Mouse (Mus musculus) granulocyte monocyte progenitor cell, adult 5-6 weeks (primary cell): ENCODE results near the gene Ripk4. TPM values are rescaled to one million over a fixed set of nuclear protein-coding genes. Genes with fewer than 3 reads are reported as not detected.

Source experiments
- ATAC-seq: replicated peaks from 2 replicates; pipeline ENCODE4 v1.8.0; 2016; ENCODE audit warnings: mild to moderate bottlenecking, moderate TSS enrichment, inconsistent platforms; ENCODE audit not compliant: poor library complexity, severe bottlenecking
- total RNA-seq, 2 experiments: library from RNA; stranded (forward) in 1 of 2; stranded (reverse) in 1 of 2; fragments of 200-712, 200-1000 nt in 1 of 2; fragments of >200 nt in 1 of 2; fragmentation: Nextera tagmentation in 1 of 2; gene quantifications; 2 replicates each; pipeline ENCODE4 v1.2.3; 2014 to 2017

The Ripk4 gene
- total RNA-seq, 2 experiments from 2014 or later, result not detected

DNA sequence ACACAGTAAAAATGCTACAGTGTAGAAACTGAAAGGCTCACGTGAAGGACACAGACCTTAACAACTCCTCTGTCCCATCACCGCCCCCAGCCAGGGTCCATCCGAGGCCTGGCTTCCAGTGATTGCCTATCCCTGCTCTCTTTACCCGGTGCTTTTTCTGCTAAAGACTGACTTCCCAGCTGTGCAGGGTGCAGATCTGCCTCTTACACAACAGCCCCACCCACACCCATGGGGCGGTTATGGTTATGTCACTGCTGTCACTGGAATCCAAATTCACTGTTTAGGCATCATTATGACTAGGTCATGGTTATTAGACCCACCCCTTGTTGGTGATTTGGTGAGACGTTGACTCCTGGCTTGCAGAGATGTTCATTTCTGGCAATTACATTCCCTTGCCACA lies 25.6 kb downstream of the Ripk4 start:
- ATAC-seq, result peak; percentile 63

DNA sequence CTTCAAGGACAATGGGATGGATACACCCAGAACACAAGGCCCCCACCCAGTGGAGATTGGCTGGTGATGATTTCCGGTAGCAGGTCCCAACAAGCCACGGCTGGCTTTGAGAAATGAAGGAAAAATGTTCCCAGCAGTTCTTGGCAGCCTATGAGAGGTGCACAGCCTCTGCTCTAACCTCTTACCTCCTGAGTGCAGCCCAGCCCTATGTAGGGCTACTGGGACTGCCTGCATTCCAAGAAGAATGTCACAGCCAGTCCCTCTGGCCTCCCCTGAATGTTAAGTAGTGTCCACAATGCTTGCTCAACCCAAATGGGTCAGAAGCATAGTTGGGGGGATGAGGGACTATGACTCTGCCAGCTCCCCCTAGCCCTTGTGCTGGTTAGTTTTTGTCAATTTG lies 27.0 kb downstream of the Ripk4 start:
- no peak for ATAC-seq

DNA sequence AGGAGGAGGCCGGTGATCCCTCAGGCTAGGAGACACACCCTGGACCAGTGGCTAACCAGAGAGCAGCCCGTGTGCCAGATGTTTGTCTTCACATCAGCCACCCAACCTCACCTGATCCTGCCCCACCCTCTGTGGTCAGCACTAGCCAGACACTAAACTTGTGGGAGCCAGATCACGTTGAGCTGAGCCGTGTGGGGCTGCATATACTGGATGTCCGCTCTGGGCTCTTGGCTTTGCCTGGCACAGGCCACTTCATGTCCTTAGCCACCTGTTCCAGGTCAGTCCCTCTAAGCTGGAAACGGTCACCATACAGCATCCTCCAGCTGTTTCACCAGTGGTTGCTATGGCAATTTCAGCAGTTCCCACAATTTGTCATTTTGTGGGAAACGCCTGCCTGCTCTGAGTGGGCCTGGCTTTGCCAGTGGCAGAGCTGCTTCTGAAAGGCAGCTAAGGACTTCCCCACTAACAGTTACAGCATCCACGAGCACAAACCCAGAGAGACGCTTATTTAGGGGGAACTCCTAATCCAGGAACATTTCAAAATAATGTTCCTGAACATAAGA lies 28.7 kb downstream of the Ripk4 start:
- ATAC-seq, result no peak

DNA sequence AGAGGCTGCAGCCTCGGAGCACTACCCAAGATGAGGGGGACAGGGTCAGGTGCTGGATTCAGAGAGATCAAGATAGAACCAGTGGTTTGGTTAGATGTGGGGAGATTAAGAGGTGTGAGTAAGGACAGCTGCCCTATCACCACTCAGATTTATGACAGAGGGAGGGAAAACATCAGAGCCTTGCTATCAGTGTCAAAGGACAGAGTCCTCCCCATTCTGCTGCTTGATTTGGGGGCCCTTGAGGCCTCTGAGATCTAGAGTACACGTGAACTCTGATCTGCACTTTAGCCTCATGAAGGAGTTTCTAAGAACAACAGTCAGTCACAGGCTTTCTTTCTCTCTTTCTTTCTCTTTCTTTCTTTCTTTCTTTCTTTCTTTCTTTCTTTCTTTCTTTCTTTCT lies 30.0 kb downstream of the Ripk4 start:
- ATAC-seq, result no peak

DNA sequence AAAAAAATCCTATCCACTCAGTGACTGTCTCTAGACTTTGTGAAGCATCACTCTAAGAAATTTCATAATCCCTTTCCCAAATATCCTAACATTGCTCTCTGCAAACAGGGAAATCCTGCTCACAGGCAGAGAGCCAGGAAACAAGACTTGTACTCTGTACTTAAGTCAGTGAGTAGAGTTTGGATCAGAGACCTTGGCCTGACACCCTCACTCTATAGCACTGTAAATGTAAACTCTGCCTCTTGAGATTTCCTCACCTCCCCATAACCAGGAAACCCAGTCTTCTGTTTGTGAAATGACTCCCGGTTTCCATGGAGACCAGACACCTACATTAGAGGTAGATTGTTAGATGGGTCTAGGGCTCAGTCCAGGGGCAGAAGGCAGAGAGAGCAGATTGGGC lies 33.3 kb downstream of the Ripk4 start:
- ATAC-seq, result no peak

DNA sequence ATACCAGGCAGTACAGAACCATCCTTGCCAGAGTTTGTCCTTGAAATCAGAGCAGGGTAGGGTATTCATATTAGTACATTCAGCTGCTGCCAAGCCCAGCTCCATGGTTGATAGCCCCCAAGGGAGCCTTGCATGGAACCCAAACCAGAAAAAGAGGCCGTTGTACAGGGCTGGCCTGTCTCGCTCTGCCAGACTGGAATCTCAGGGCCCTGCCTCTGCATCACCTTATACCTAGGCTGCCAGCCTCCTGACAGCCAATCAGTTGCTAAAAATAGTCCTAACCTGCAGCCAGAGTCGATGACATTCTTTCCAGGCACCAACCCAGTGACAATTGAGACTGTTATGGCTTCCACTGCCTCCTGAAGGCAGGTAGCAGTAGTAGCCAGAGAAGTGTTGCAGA lies 37.2 kb downstream of the Ripk4 start:
- ATAC-seq, result no peak

DNA sequence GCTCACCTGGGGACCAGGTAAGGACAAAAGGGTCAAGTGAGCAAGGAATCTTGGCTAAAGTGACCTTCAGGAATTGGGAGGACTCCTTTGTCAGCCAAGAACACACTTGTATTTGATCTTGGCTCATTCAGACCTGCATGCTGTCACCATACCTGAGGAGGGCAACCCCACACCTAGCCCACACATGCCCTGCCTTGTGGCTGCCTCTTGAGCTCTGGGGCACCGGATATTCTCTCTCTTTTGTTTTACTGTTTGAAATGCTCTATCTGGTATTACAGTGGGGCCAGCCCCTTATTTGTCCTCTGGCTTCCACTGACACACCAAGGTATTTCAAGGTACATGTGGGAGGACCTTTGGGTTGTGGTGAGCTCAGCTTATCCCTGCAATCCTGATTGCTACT lies 43.5 kb downstream of the Ripk4 start:
- no peak for ATAC-seq

DNA sequence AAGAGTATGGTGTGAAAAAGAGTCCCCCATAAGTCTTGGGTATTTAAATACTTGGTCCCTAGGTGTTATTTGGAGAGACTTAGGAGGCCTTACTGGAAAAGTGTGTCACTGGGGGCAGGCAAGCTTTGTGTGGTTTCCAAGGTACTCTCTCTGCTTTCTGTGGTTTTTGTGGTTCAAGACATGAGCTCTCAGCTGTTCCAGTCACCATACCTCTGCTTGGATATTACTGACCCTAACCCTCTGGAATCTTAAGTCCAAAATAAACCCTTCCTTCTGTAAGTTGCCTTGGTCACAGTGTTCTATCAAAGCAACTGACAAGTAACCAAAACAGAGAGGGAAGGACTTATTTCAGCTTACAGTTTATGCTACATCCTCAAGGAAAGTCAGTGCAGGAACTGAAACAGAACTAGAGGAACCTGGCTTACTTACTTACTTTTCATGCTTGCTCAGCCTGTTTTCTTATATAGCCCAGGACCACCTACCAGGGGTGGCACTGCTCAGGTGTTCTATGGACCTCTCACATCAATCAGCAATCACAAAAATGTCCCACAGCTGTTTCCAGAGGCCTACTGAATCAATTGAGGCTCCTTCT lies 44.1 kb downstream of the Ripk4 start:
- ATAC-seq, result peak; percentile 55

DNA sequence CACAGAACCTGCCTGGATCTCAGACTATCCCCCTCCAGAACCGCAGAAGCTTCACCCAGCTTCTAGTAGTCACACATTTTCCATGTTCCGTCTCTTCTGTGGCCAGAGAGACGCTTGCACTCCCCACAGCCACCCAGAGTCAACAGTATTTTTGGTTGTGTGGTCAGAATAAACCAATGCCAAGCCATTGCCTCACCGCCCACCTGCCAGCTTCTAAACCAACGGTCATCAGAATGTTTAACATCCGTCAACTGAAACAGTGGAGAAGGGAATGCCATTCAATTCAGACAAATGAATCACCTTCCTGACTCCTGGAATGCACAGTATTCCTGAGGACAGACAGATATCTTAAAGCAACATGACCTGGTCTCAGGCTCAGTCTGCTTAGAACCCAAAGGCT lies 47.0 kb downstream of the Ripk4 start:
- peak; percentile 25; the same call in 1 of the 2 replicates for ATAC-seq

DNA sequence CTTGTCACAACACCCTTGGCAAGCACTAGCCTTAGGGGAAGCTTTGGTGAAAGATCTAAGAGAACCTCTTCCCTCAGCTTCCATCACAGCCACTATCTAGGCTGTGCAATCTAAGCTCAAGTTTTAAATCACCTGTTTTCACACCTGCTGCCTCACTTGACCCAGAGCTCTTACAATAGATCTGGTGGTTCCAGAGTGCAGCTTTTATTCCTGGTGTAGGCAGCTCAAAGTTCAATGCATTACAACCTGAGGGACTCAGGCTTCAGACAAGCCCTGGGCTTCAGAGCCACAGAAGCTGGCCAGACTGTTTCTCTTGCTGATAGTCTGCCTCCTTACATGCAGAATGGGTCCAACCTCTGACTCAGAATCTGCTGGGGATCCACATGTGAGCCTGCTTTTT lies 51.5 kb downstream of the Ripk4 start:
- no peak for ATAC-seq

DNA sequence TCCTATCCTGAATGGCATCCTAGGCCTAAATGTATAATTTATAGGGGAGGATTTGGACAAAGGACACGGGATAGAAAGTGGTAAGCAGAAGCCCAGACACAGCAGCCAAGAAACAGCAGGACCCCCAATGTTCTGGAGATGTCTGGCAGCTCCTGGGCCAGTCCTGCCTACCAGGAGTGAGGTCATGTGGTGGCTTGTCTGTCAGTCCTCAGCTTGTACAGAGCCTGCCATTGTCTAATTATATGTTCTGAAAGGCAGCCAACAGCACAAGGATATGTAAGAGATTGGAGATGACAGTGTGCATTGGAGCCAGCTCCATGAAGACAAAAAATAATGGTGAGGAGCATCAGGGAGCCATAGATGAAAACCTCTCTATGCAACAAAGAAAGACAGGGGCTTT lies 61.7 kb downstream of the Ripk4 start:
- ATAC-seq, result no peak

DNA sequence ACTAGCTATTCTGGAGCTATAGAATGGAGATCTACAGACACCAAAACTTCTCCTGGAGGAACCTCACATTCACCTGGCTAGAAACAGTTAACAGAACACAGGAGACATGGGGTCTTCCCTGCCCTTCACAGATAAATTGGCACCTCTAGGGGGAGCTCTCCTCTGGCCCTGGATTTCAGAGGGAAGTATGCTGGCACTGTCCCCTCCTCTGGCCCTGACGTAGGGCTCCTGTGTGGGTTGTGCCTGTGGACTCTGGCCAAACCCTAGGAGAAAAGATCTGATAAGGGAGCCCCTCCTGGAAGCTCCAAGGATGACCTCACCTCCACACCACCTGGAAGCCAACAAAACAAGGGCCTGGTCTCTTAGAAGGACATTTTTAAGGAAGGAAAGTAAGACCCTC lies 65.8 kb downstream of the Ripk4 start:
- peak; percentile 84 for ATAC-seq

DNA sequence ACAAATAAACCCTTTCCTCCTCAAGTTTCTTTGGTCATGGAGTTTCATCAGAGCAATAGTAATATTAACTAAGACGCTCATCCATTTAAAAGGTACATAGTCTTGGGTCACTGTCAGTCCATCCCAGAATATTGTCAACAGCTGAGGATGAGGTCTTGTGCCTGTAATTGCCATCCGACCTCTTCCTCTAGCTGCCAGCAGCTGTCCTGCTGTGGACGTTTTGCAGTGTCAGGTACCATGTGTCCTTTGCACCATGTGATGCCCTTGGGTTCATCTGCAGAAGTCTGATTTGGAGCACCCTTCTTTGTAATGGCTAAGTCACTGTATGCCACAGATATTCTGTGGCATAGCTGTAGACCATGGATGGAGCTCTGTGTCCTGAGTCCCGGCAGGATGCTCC lies 67.9 kb downstream of the Ripk4 start:
- no peak for ATAC-seq

Other genes with a start within 250 kb of the Ripk4 start
- gene Fam3b, start 249.0 kb downstream of the Ripk4 start, total RNA-seq (2014; fragmentation: Nextera tagmentation), result 1.1 TPM in 1 of 2 replicates, not detected in the other
- gene Fam3b, start 249.0 kb downstream of the Ripk4 start, total RNA-seq (2017), result 2.3 TPM in 1 of 2 replicates, not detected in the other
- gene Tmprss2, start 152.6 kb downstream of the Ripk4 start, total RNA-seq (2014; fragmentation: Nextera tagmentation), result not detected in 2 replicates
- gene Tmprss2, start 152.6 kb downstream of the Ripk4 start, total RNA-seq (2017), result not detected in 2 replicates
- 29.2 TPM in 2 replicates for gene Prdm15, start 88.1 kb upstream of the Ripk4 start, total RNA-seq (2014; fragmentation: Nextera tagmentation)
- 15.0 and 17.3 TPM in 2 replicates for gene Prdm15, start 88.1 kb upstream of the Ripk4 start, total RNA-seq (2017)
- gene C2cd2, start 198.8 kb upstream of the Ripk4 start, total RNA-seq (2014; fragmentation: Nextera tagmentation), result 10.5 and 13.9 TPM in 2 replicates
- gene C2cd2, start 198.8 kb upstream of the Ripk4 start, total RNA-seq (2017), result 14.7 and 20.5 TPM in 2 replicates
- gene Zbtb21, start 198.8 kb upstream of the Ripk4 start, total RNA-seq (2014; fragmentation: Nextera tagmentation), result 9.5 and 11.3 TPM in 2 replicates
- 9.4 and 11.4 TPM in 2 replicates for gene Zbtb21, start 198.8 kb upstream of the Ripk4 start, total RNA-seq (2017)
- gene B230307C23Rik, start 233.5 kb upstream of the Ripk4 start, total RNA-seq (2014; fragmentation: Nextera tagmentation), result 39.0 and 72.4 TPM in 2 replicates
- 28.9 and 68.4 TPM in 2 replicates for gene B230307C23Rik, start 233.5 kb upstream of the Ripk4 start, total RNA-seq (2017)